Mouse (Mus musculus): ENCODE measurements at regions not wholly inside any gene's neighbourhood (a gene's known extent, or its start where the extent isn't known, plus 50 kb on each side); places are given as distances from the start of the nearest gene placed in this dataset.

- H3K4me3 ChIP-seq (replicated peaks) = no peak overlapping the region
- H3K27me3 ChIP-seq (ENCODE audit: control insufficient read depth) = no peaks in the 10 kb centered on the region
- no peaks in the 10 kb centered on the region for H3K4me1 ChIP-seq (ENCODE audit: control insufficient read depth)
- H3K9me3 ChIP-seq (ENCODE audit: control insufficient read depth, low read length) = no peaks in the 10 kb centered on the region
- TF ChIP-seq TAL1 (IDR thresholded peaks at IDR 0.05; ENCODE audit: low read length) (no peak), GATA1 (IDR thresholded peaks at IDR 0.05; ENCODE audit: low read length) (no peak)
- no peaks in the 10 kb centered on the region for H3K36me3 ChIP-seq (ENCODE audit: control insufficient read depth)
These were observed 189.3 kb downstream of the Csl start for GRCm38 (mm10) chr10:99570190-99570589.

DNA sequence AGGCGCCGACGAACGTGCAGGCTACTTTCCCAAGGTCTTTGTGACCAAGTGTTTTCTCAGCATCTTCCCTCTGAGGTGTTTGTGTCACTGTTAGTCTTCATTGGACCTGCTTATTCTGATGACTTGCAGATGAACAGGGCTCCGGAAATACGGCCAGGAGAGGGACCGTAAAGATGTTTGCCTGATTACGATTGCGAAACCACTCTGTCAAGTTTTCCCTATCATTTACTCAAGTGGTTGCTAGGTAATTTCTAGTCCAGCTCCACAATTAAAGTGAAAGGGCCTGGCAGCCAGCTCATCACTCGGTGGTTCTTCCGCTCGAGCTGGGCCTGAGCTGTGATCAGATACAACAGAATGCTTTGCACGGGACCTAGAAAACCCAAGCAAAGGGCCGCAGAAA lies 185.5 kb downstream of the Csl start:
- no peak overlapping the region for H3K4me3 ChIP-seq (replicated peaks)
- no peaks in the 10 kb centered on the region for H3K36me3 ChIP-seq (ENCODE audit: control insufficient read depth)
- H3K27me3 ChIP-seq (ENCODE audit: control insufficient read depth) = no peaks in the 10 kb centered on the region
- TF ChIP-seq TAL1 (IDR thresholded peaks at IDR 0.05; ENCODE audit: low read length) = no peak
- no peak for TF ChIP-seq GATA1 (IDR thresholded peaks at IDR 0.05; ENCODE audit: low read length)
- no peaks in the 10 kb centered on the region for H3K4me1 ChIP-seq (ENCODE audit: control insufficient read depth)
- no peaks in the 10 kb centered on the region for H3K9me3 ChIP-seq (ENCODE audit: control insufficient read depth, low read length)

DNA sequence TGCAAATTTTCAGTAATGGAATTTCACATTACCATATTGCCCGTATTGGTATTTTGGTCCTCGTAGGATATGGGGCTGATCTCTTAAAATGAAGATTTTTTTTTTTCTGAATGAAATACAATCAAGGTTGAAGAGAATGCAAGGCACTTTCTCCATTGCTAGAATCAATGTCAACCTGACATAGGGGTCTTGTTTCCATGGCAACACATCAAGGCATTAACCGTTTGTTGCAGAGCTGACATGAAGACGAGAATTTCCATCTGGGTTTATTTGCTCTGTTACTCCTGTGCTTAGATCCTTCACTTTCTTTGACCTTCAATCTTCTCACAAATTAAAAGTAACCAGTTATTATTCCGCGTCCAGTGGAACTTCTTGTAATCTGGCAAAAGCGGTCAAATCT lies 184.2 kb downstream of the Csl start:
- H3K27me3 ChIP-seq (ENCODE audit: control insufficient read depth) = no peaks in the 10 kb centered on the region
- H3K4me1 ChIP-seq (ENCODE audit: control insufficient read depth) = no peaks in the 10 kb centered on the region
- TF ChIP-seq GATA1 (IDR thresholded peaks at IDR 0.05; ENCODE audit: low read length) = no peak
- TF ChIP-seq TAL1 (IDR thresholded peaks at IDR 0.05; ENCODE audit: low read length) = no peak
- H3K36me3 ChIP-seq (ENCODE audit: control insufficient read depth) = no peaks in the 10 kb centered on the region
- no peaks in the 10 kb centered on the region for H3K9me3 ChIP-seq (ENCODE audit: control insufficient read depth, low read length)
- H3K4me3 ChIP-seq (replicated peaks) = no peak overlapping the region

DNA sequence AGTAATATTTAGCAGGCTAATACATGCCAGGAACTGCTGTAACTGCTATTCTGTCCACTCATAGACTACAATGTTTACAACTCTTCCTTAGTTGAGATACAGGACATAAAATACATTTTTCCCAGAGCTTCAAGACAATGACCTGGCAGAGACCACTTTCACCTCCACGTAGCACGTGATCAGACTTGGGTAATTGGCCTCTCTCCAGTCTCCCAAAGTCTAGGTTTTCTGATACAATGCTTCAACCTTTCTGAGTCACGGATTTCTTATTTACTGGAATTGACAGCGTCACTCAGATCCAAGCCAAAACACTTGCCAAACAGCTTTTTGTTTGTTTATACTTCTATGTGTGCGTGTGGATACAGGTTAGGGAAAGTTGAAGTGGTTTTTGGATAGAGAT lies 183.2 kb downstream of the Csl start:
- Histone ChIP-seq H3K36me3 (ENCODE audit: control insufficient read depth) (no peaks in the 10 kb centered on the region), H3K27me3 (ENCODE audit: control insufficient read depth) (no peaks in the 10 kb centered on the region), H3K4me3 (replicated peaks) (no peak overlapping the region), H3K4me1 (ENCODE audit: control insufficient read depth) (no peaks in the 10 kb centered on the region), H3K9me3 (ENCODE audit: control insufficient read depth, low read length) (no peaks in the 10 kb centered on the region)
- TF ChIP-seq GATA1 (IDR thresholded peaks at IDR 0.05; ENCODE audit: low read length) (no peak), TAL1 (IDR thresholded peaks at IDR 0.05; ENCODE audit: low read length) (no peak)

- Histone ChIP-seq H3K36me3 (ENCODE audit: control insufficient read depth) (no peaks in the 10 kb centered on the region), H3K9me3 (ENCODE audit: control insufficient read depth, low read length) (peaks cover 2% of the 10 kb centered on the region), H3K27me3 (ENCODE audit: control insufficient read depth) (no peaks in the 10 kb centered on the region), H3K4me1 (ENCODE audit: control insufficient read depth) (no peaks in the 10 kb centered on the region), H3K4me3 (replicated peaks) (no peak overlapping the region)
- TF ChIP-seq TAL1 (IDR thresholded peaks at IDR 0.05; ENCODE audit: low read length) = no peak
- TF ChIP-seq GATA1 (IDR thresholded peaks at IDR 0.05; ENCODE audit: low read length) = no peak
These were observed 182.3 kb downstream of the Csl start for GRCm38 (mm10) chr10:99577041-99577681.

- Histone ChIP-seq H3K4me3 (replicated peaks) (no peak overlapping the region), H3K27me3 (ENCODE audit: control insufficient read depth) (no peaks in the 10 kb centered on the region), H3K4me1 (ENCODE audit: control insufficient read depth) (no peaks in the 10 kb centered on the region), H3K9me3 (ENCODE audit: control insufficient read depth, low read length) (peaks cover 2% of the 10 kb centered on the region), H3K36me3 (ENCODE audit: control insufficient read depth) (no peaks in the 10 kb centered on the region)
- no peak for TF ChIP-seq TAL1 (IDR thresholded peaks at IDR 0.05; ENCODE audit: low read length)
- no peak for TF ChIP-seq GATA1 (IDR thresholded peaks at IDR 0.05; ENCODE audit: low read length)
These were observed 181.1 kb downstream of the Csl start for GRCm38 (mm10) chr10:99578366-99578765.

- H3K4me1 ChIP-seq (ENCODE audit: control insufficient read depth) = no peaks in the 10 kb centered on the region
- no peaks in the 10 kb centered on the region for H3K36me3 ChIP-seq (ENCODE audit: control insufficient read depth)
- peaks cover 2% of the 10 kb centered on the region for H3K9me3 ChIP-seq (ENCODE audit: control insufficient read depth, low read length)
- TF ChIP-seq GATA1 (IDR thresholded peaks at IDR 0.05; ENCODE audit: low read length) (no peak), TAL1 (IDR thresholded peaks at IDR 0.05; ENCODE audit: low read length) (no peak)
- H3K27me3 ChIP-seq (ENCODE audit: control insufficient read depth) = no peaks in the 10 kb centered on the region
- H3K4me3 ChIP-seq (replicated peaks) = no peak overlapping the region
These were observed 179.3 kb downstream of the Csl start for GRCm38 (mm10) chr10:99580191-99580590.

DNA sequence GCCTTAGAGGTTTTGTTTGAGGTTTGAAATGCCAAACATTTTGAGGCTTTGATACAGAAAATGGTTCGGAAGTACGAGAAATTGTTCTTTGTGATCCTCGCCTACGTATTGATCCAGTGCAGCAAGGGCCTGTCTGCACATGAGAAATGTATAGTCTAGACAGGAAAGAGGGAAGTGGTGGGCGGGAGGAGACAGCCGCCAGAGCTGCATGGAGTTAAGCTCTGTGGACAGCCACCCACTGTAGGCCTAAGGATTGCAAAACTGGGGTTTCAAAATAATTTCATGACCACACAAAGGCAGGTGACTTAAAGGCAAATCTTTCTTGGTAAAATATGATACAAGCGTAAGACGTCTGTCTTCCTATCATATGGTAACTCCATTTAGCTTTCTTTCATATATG lies 178.4 kb downstream of the Csl start:
- TF ChIP-seq GATA1 (IDR thresholded peaks at IDR 0.05; ENCODE audit: low read length) (no peak), TAL1 (IDR thresholded peaks at IDR 0.05; ENCODE audit: low read length) (no peak)
- Histone ChIP-seq H3K9me3 (ENCODE audit: control insufficient read depth, low read length) (peaks cover 2% of the 10 kb centered on the region), H3K4me1 (ENCODE audit: control insufficient read depth) (no peaks in the 10 kb centered on the region), H3K27me3 (ENCODE audit: control insufficient read depth) (no peaks in the 10 kb centered on the region), H3K4me3 (replicated peaks) (no peak overlapping the region), H3K36me3 (ENCODE audit: control insufficient read depth) (no peaks in the 10 kb centered on the region)

DNA sequence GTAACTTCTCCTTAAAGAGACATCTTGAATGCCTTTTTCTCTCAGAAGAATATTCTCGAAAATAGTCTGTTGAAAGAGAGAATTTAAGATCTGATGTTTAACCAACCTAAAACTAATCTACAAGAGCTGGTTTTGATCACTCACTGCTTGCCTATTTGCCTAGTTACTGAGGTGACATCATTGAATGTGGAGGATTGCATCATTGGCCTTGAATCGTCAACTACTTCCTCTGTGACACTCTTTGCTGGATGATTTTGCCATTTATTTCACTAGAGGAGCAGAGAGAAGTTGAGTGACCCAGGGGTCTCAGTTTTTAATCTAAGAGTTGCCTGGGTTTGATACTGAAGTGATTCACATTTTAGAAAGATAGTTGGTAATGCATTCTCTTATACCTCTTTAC lies 174.6 kb downstream of the Csl start:
- Histone ChIP-seq H3K4me1 (ENCODE audit: control insufficient read depth) (no peaks in the 10 kb centered on the region), H3K36me3 (ENCODE audit: control insufficient read depth) (no peaks in the 10 kb centered on the region), H3K4me3 (replicated peaks) (no peak overlapping the region), H3K27me3 (ENCODE audit: control insufficient read depth) (no peaks in the 10 kb centered on the region), H3K9me3 (ENCODE audit: control insufficient read depth, low read length) (peaks cover 4% of the 10 kb centered on the region)
- no peak for TF ChIP-seq GATA1 (IDR thresholded peaks at IDR 0.05; ENCODE audit: low read length)
- TF ChIP-seq TAL1 (IDR thresholded peaks at IDR 0.05; ENCODE audit: low read length) = no peak

GRCm38 (mm10) chr10:99592220-99592619 lies 167.2 kb downstream of the Csl start:
- H3K27me3 ChIP-seq (ENCODE audit: control insufficient read depth) = no peaks in the 10 kb centered on the region
- no peaks in the 10 kb centered on the region for H3K4me1 ChIP-seq (ENCODE audit: control insufficient read depth)
- peaks cover 15% of the 10 kb centered on the region for H3K9me3 ChIP-seq (ENCODE audit: control insufficient read depth, low read length)
- H3K36me3 ChIP-seq (ENCODE audit: control insufficient read depth) = no peaks in the 10 kb centered on the region
- TF ChIP-seq GATA1 (IDR thresholded peaks at IDR 0.05; ENCODE audit: low read length) (no peak), TAL1 (IDR thresholded peaks at IDR 0.05; ENCODE audit: low read length) (no peak)
- no peak overlapping the region for H3K4me3 ChIP-seq (replicated peaks)
